Mouse (Mus musculus): ENCODE measurements around the gene Galnt10. TPM values are rescaled to one million over a fixed set of nuclear protein-coding genes. Genes with fewer than 3 reads are reported as not detected.
"Not testable (repeated sequence)": the region's sequence is repeated elsewhere in the genome, so short reads cannot be mapped to it uniquely, and the experiment has no call there.

Galnt10 gene
- polyA plus RNA-seq, 1 experiment from 2014 or later = 7.1 TPM

DNA sequence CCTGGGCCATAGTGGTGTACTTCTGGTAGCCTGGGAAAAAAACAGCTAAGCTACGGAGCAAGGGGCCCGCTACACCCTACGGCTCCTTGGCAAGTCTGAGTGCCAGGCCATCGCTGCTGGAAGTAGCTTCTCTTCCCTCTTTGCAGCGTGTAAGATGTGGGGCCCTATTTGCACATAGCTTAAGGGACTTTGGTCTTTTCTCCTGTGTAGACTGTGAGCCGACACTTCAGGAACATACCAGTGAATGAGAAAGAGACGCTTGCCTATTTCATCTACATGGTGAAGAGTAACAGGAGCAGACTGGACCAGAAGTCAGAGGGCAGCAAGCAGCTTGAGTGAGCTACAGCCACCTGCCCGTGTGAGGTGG, 164.5 kb downstream of the Galnt10 start:
- Histone ChIP-seq H3K4me2 (no peak overlapping the region), H3K27ac (ENCODE audit: low read depth, low read length) (no peak overlapping the region), H3K9me3 (replicated peaks; ENCODE audit: control insufficient read depth, low read length) (no peaks in the 10 kb centered on the region), H3K4me1 (ENCODE audit: control insufficient read depth, insufficient read depth, low read length) (no peaks in the 10 kb centered on the region; the same call in 1 of the 2 replicates), H3K36me3 (ENCODE audit: control insufficient read depth, insufficient read depth, low read length) (peaks cover 12% of the 10 kb centered on the region), H3K27me3 (ENCODE audit: control insufficient read depth, insufficient read depth, low read length) (no peaks in the 10 kb centered on the region), H3K4me3 (ENCODE audit: low read depth, low read length) (no peak overlapping the region), H3K9ac (ENCODE audit: low read depth, low read length) (no peak overlapping the region)
- no peak for ATAC-seq (replicated peaks; ENCODE audit: insufficient number of reproducible peaks, low FRiP score, low TSS enrichment)
- 83% methylated on average over 8 of the region's 8 CpGs for WGBS (ENCODE audit: insufficient replicate concordance)

DNA sequence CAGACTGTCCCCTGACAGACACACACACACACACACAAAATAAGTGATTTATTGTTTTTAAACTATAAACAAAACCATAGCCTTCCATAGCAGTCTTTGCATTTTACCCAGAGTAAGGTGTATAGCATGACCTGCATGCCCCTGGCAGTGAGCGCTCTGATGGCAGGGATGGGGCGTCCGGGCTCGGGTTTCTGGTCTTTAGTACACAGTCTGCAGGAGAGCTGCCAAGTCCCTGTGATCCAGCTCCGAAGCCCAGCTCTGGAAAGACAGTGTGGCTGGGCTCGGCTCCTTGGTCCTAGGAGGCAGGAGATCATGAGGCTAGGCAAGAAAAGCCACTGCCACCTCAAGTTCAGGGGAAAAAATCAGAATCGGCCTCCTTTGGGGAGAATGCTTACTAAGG, 165.8 kb downstream of the Galnt10 start:
- Histone ChIP-seq H3K27me3 (ENCODE audit: control insufficient read depth, insufficient read depth, low read length) (no peaks in the 10 kb centered on the region), H3K4me1 (ENCODE audit: control insufficient read depth, insufficient read depth, low read length) (no peaks in the 10 kb centered on the region; the same call in 1 of the 2 replicates), H3K9me3 (replicated peaks; ENCODE audit: control insufficient read depth, low read length) (no peaks in the 10 kb centered on the region), H3K9ac (ENCODE audit: low read depth, low read length) (no peak overlapping the region), H3K4me2 (no peak overlapping the region), H3K4me3 (ENCODE audit: low read depth, low read length) (no peak overlapping the region), H3K27ac (ENCODE audit: low read depth, low read length) (no peak overlapping the region), H3K36me3 (ENCODE audit: control insufficient read depth, insufficient read depth, low read length) (peaks cover 12% of the 10 kb centered on the region)
- ATAC-seq (replicated peaks; ENCODE audit: insufficient number of reproducible peaks, low FRiP score, low TSS enrichment) = no peak
- 83% methylated on average over 7 of the region's 7 CpGs for WGBS (ENCODE audit: insufficient replicate concordance)

DNA sequence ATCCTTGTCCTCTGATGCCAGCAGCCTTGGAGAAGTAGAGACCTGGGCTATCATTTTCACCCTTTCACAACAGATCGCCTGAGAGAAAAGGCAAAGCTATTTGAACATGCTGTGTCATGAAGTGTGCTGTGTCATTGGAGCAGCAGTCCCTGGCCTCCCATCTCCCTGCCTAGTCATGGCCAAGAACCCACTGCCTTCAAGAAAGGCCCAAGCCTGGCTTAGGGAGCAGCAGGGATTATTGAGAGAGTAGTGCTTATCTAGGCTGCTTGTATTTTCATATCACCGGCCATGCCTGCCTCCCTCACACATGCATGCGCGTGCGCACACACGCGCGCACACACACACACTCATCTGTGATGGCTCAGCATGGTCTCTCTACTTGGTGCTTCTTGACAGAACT, 167.0 kb downstream of the Galnt10 start:
- H3K4me2 ChIP-seq = no peak overlapping the region
- H3K9ac ChIP-seq (ENCODE audit: low read depth, low read length) = no peak overlapping the region
- H3K36me3 ChIP-seq (ENCODE audit: control insufficient read depth, insufficient read depth, low read length) = peaks cover 12% of the 10 kb centered on the region
- H3K27me3 ChIP-seq (ENCODE audit: control insufficient read depth, insufficient read depth, low read length) = no peaks in the 10 kb centered on the region
- no peak overlapping the region for H3K27ac ChIP-seq (ENCODE audit: low read depth, low read length)
- peak; percentile 61 for ATAC-seq (replicated peaks; ENCODE audit: insufficient number of reproducible peaks, low FRiP score, low TSS enrichment)
- H3K9me3 ChIP-seq (replicated peaks; ENCODE audit: control insufficient read depth, low read length) = no peaks in the 10 kb centered on the region
- no peak overlapping the region for H3K4me3 ChIP-seq (ENCODE audit: low read depth, low read length)
- H3K4me1 ChIP-seq (ENCODE audit: control insufficient read depth, insufficient read depth, low read length) = no peaks in the 10 kb centered on the region; the same call in 1 of the 2 replicates
- WGBS (ENCODE audit: insufficient replicate concordance) = 88% methylated on average over 8 of the region's 8 CpGs

DNA sequence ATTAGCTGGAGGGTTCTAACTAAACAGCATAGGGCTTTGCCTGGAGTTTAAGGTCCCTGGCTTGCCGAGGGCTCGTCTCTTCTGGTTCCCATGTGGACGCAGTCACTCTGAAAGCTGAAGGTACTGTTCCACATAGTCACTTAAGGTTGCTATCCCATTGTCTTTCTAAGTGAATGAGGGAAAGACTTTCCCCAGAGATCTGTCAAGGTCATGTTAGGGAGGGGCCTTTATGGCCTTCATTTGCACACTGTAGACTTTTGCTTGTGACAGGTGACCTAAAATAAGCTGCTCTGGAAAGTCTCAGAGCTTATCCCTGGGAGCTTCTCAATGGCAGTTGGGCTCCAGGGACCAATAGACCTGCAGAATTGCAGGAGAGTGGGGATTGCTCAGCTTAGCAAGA, 168.4 kb downstream of the Galnt10 start:
- Histone ChIP-seq H3K9me3 (replicated peaks; ENCODE audit: control insufficient read depth, low read length) (no peaks in the 10 kb centered on the region), H3K36me3 (ENCODE audit: control insufficient read depth, insufficient read depth, low read length) (peaks cover 12% of the 10 kb centered on the region), H3K27me3 (ENCODE audit: control insufficient read depth, insufficient read depth, low read length) (no peaks in the 10 kb centered on the region), H3K27ac (ENCODE audit: low read depth, low read length) (no peak overlapping the region), H3K4me1 (ENCODE audit: control insufficient read depth, insufficient read depth, low read length) (no peaks in the 10 kb centered on the region), H3K4me2 (no peak overlapping the region), H3K4me3 (ENCODE audit: low read depth, low read length) (no peak overlapping the region), H3K9ac (ENCODE audit: low read depth, low read length) (no peak overlapping the region)
- ATAC-seq (replicated peaks; ENCODE audit: insufficient number of reproducible peaks, low FRiP score, low TSS enrichment) = no peak
- WGBS (ENCODE audit: insufficient replicate concordance) = 76% methylated on average over 3 of the region's 3 CpGs

DNA sequence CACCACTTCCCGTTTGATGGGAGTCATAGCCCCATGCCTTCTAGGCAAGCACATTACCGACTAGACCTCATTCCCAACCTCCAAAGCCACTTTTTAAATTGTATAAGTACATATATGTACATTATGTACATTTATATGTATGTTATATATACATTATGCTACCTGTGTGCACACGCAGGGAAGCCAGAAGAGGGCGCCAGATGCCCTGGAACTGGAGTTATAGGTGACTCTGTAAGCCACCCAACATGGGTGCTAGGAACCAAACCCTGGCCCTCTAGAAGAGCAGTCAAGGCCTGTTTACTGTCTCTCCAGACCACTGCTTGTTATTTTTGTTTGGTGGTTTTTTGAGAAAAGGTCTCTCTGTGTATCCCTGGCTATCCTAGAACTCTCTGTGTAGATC, 172.9 kb downstream of the Galnt10 start:
- H3K27ac ChIP-seq (ENCODE audit: low read depth, low read length) = no peak overlapping the region
- no peak overlapping the region for H3K4me2 ChIP-seq
- H3K36me3 ChIP-seq (ENCODE audit: control insufficient read depth, insufficient read depth, low read length) = no peaks in the 10 kb centered on the region
- H3K4me1 ChIP-seq (ENCODE audit: control insufficient read depth, insufficient read depth, low read length) = peaks cover 6% of the 10 kb centered on the region
- WGBS (ENCODE audit: insufficient replicate concordance) = 82% methylated on average over 4 of the region's 4 CpGs
- H3K9me3 ChIP-seq (replicated peaks; ENCODE audit: control insufficient read depth, low read length) = no peaks in the 10 kb centered on the region
- ATAC-seq (replicated peaks; ENCODE audit: insufficient number of reproducible peaks, low FRiP score, low TSS enrichment) = no peak
- H3K9ac ChIP-seq (ENCODE audit: low read depth, low read length) = no peak overlapping the region
- no peak overlapping the region for H3K4me3 ChIP-seq (ENCODE audit: low read depth, low read length)
- H3K27me3 ChIP-seq (ENCODE audit: control insufficient read depth, insufficient read depth, low read length) = no peaks in the 10 kb centered on the region

DNA sequence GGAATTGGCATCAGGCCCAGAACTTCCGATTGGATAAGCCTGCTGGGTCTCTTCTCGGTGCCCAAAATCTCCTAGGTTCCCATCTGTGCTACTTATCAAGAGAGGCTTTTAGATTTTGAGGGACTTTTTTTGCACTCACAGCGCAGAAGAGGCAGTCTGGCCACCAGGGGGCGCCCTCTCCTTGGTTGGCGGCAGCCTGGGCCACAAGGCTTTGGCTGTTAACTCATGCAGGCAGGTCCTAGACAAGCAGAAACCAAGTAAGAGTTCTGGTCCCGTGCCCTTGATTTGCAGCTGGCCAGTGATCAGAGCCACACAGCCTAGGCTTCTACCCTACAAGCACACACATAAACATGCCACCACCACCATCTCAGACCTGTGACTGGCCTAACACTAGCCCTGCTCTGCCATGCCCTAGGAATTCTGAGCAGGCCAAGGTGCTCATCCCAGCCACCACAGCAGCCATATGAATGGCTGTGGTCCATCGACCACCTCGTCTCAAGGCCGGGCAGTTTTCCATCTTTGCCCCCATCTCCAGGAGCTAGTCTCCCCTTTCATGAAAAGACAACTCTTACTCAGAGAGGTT, 174.8 kb downstream of the Galnt10 start:
- H3K4me2 ChIP-seq = no peak overlapping the region
- H3K27ac ChIP-seq (ENCODE audit: low read depth, low read length) = peak overlapping the region; percentile 35; the same call in 1 of the 2 replicates
- H3K27me3 ChIP-seq (ENCODE audit: control insufficient read depth, insufficient read depth, low read length) = no peaks in the 10 kb centered on the region
- H3K9ac ChIP-seq (ENCODE audit: low read depth, low read length) = no peak overlapping the region
- H3K4me1 ChIP-seq (ENCODE audit: control insufficient read depth, insufficient read depth, low read length) = peaks cover 6% of the 10 kb centered on the region
- peak; percentile 55; the same call in 1 of the 2 replicates for ATAC-seq (replicated peaks; ENCODE audit: insufficient number of reproducible peaks, low FRiP score, low TSS enrichment)
- H3K4me3 ChIP-seq (ENCODE audit: low read depth, low read length) = no peak overlapping the region
- H3K36me3 ChIP-seq (ENCODE audit: control insufficient read depth, insufficient read depth, low read length) = no peaks in the 10 kb centered on the region
- 30% methylated on average over 9 of the region's 9 CpGs for WGBS (ENCODE audit: insufficient replicate concordance)
- no peaks in the 10 kb centered on the region for H3K9me3 ChIP-seq (replicated peaks; ENCODE audit: control insufficient read depth, low read length)

DNA sequence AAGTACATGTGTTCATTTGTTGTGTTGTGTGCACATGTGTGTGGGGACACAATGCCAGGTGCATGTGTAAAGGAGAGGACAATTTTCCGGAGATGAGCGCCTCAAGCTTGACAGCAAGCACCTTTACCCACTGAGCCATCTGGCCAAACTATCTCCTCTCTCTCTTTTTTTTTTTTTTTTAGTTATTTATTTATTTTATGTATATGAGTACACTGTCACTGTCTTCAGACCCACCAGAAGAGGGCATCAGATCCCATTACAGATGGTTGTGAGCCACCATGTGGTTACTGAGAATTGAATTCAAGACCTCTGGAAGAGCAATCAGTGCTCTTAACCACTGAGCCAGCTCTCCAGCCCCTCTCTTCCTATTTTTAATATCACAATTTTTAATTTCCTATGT, 177.9 kb downstream of the Galnt10 start:
- Histone ChIP-seq H3K4me1 (ENCODE audit: control insufficient read depth, insufficient read depth, low read length) (peaks cover 15% of the 10 kb centered on the region), H3K27me3 (ENCODE audit: control insufficient read depth, insufficient read depth, low read length) (peaks cover 14% of the 10 kb centered on the region)
- H3K36me3 ChIP-seq (ENCODE audit: control insufficient read depth, insufficient read depth, low read length); H3K4me3 ChIP-seq (ENCODE audit: low read depth, low read length); H3K9me3 ChIP-seq (replicated peaks; ENCODE audit: control insufficient read depth, low read length); H3K27ac ChIP-seq (ENCODE audit: low read depth, low read length); H3K9ac ChIP-seq (ENCODE audit: low read depth, low read length); H3K4me2 ChIP-seq; ATAC-seq (replicated peaks; ENCODE audit: insufficient number of reproducible peaks, low FRiP score, low TSS enrichment): not testable (repeated sequence)
- 76% methylated on average over 2 of the region's 2 CpGs for WGBS (ENCODE audit: insufficient replicate concordance)

DNA sequence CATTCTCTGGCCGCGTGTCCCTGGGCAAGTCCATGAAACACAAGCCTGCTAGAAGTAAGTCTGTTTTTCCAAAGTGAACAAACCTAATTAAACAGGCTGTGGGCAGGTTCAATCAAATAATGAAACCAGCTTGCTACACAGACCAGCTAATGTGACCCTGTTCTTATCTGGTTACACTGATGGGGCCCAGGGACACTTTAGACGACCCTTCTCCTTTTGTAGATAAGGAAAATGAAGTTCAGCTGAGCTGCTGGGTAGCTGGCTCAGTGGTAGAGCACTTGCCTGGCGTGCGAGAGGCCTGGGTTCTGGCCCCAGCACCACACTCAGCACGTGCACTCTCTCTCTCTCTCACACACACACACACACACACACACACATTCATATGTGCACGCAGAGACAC, 178.5 kb downstream of the Galnt10 start:
- ATAC-seq (replicated peaks; ENCODE audit: insufficient number of reproducible peaks, low FRiP score, low TSS enrichment) = no peak
- Histone ChIP-seq H3K4me2 (no peak overlapping the region), H3K27ac (ENCODE audit: low read depth, low read length) (no peak overlapping the region), H3K9ac (ENCODE audit: low read depth, low read length) (no peak overlapping the region), H3K4me3 (ENCODE audit: low read depth, low read length) (no peak overlapping the region), H3K36me3 (ENCODE audit: control insufficient read depth, insufficient read depth, low read length) (no peaks in the 10 kb centered on the region), H3K4me1 (ENCODE audit: control insufficient read depth, insufficient read depth, low read length) (peaks cover 16% of the 10 kb centered on the region), H3K27me3 (ENCODE audit: control insufficient read depth, insufficient read depth, low read length) (peaks cover 19% of the 10 kb centered on the region), H3K9me3 (replicated peaks; ENCODE audit: control insufficient read depth, low read length) (no peaks in the 10 kb centered on the region)
- 53% methylated on average over 7 of the region's 7 CpGs for WGBS (ENCODE audit: insufficient replicate concordance)

DNA sequence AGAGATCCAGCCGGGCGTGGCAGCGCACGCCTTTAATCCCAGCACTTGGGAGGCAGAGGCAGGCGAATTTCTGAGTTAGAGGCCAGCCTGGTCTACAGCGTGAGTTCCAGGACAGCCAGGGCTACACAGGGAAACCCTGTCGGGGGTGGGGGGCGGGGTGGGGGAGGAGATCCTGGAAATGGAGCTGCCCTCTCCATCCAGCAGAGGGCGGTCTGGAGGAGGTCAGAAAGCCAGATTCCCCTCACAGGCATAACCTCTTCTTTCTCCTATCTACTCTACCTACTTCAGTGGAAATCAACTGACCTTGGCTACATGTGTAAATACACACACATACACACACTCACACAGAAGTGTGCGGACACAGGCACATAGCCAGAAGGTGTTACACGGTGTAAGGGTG, 180.0 kb downstream of the Galnt10 start:
- not testable (repeated sequence) for H3K4me3 ChIP-seq (ENCODE audit: low read depth, low read length); H3K9ac ChIP-seq (ENCODE audit: low read depth, low read length); H3K27ac ChIP-seq (ENCODE audit: low read depth, low read length); ATAC-seq (replicated peaks; ENCODE audit: insufficient number of reproducible peaks, low FRiP score, low TSS enrichment); H3K4me2 ChIP-seq; H3K9me3 ChIP-seq (replicated peaks; ENCODE audit: control insufficient read depth, low read length); H3K36me3 ChIP-seq (ENCODE audit: control insufficient read depth, insufficient read depth, low read length)
- WGBS (ENCODE audit: insufficient replicate concordance) = 55% methylated on average over 11 of the region's 11 CpGs
- H3K27me3 ChIP-seq (ENCODE audit: control insufficient read depth, insufficient read depth, low read length) = peaks cover 28% of the 10 kb centered on the region
- H3K4me1 ChIP-seq (ENCODE audit: control insufficient read depth, insufficient read depth, low read length) = peaks cover 15% of the 10 kb centered on the region
